Mouse (Mus musculus) midbrain, postnatal 0 days (tissue): ENCODE measurements around the gene Abcf1. TPM values are rescaled to one million over a fixed set of nuclear protein-coding genes. Genes with fewer than 3 reads are reported as not detected.
A peak's percentile ranks its signal among the peaks of the same experiment; 100 is the strongest.

ENCODE experiments used
- ATAC-seq: fragments of 200-750 bp; cut with Nextera tagmentation; 2 replicates; pipeline ENCODE4 v1.8.0; 2017; ENCODE audit warnings: moderate number of reproducible peaks, mild to moderate bottlenecking, moderate TSS enrichment, moderate library complexity; ENCODE audit not compliant: low FRiP score
- DNase-seq: peaks from one replicate; pipeline ENCODE4 v3.0.0-alpha.2; 2015; ENCODE audit warnings: low spot score
- H3K27ac ChIP-seq: fragments of 300-500 bp; sonication (generic); 2 replicates; pipeline ENCODE4 v1.5.1; 2014; ENCODE audit warnings: low read depth, mild to moderate bottlenecking, low read length, mixed read lengths
- H3K27me3 ChIP-seq: fragments of 300-500 bp; sonication (generic); 2 replicates; pipeline ENCODE4 v1.6.1; 2014; ENCODE audit warnings: low read length, control low read depth, mixed read lengths; ENCODE audit not compliant: insufficient read depth
- H3K36me3 ChIP-seq: fragments of 300-500 bp; sonication (generic); 2 replicates; pipeline ENCODE4 v1.6.1; 2014; ENCODE audit warnings: low read length, control low read depth, mixed read lengths; ENCODE audit not compliant: insufficient read depth
- H3K4me1 ChIP-seq: fragments of 300-500 bp; sonication (generic); 2 replicates; pipeline ENCODE4 v1.6.1; 2014; ENCODE audit warnings: mild to moderate bottlenecking, control low read depth, antibody characterized with exemption, low read length, mixed read lengths; ENCODE audit not compliant: insufficient read depth
- H3K4me2 ChIP-seq: fragments of 300-500 bp; sonication (generic); 2 replicates; pipeline ENCODE4 v1.6.1; 2014; ENCODE audit warnings: low read depth, mild to moderate bottlenecking, low read length, mixed read lengths; ENCODE audit not compliant: poor library complexity, severe bottlenecking
- H3K4me3 ChIP-seq: fragments of 300-500 bp; sonication (generic); 2 replicates; pipeline ENCODE4 v1.5.1; 2014; ENCODE audit warnings: low read depth, mild to moderate bottlenecking, low read length, moderate library complexity
- H3K9ac ChIP-seq: fragments of 300-500 bp; sonication (generic); replicated peaks from 2 replicates; pipeline ENCODE4 v1.6.1; 2014; ENCODE audit warnings: mild to moderate bottlenecking, low read length, moderate library complexity, mixed read lengths; ENCODE audit not compliant: poor library complexity, severe bottlenecking
- H3K9me3 ChIP-seq: fragments of 300-500 bp; sonication (generic); 2 replicates; pipeline ENCODE4 v1.6.1; 2016; ENCODE audit warnings: low read length, control low read depth
- CTCF ChIP-seq: IDR thresholded peaks from 2 replicates; pipeline ENCODE4 v1.5.1; 2016; ENCODE audit warnings: antibody characterized with exemption, mild to moderate bottlenecking
- WGBS: fragments of 180-500 bp; shearing (Covaris S2); extraction: QIAGEN DNeasy Blood & Tissue Kit; methylation state at CpG from one replicate; pipeline ENCODE4 v1.1.7; 2014; 5-methylcytosine and 5-hydroxymethylcytosine counted together
- polyA plus RNA-seq: library from polyadenylated mRNA; unstranded; fragments of >200 nt; fragmentation: Nextera tagmentation; extraction: Ambion mirVana; gene quantifications from 2 replicates; pipeline ENCODE4 v1.2.1, GENCODE M21; 2015
- total RNA-seq: library from RNA; depleted of rRNA; stranded (reverse); fragments of >200 nt; gene quantifications from 2 replicates; pipeline ENCODE4 v1.2.3, GENCODE M21; 2014

The Abcf1 gene
- total and polyA plus RNA-seq, 2 experiments from 2014 or later, result 61.8 to 100 TPM

DNA sequence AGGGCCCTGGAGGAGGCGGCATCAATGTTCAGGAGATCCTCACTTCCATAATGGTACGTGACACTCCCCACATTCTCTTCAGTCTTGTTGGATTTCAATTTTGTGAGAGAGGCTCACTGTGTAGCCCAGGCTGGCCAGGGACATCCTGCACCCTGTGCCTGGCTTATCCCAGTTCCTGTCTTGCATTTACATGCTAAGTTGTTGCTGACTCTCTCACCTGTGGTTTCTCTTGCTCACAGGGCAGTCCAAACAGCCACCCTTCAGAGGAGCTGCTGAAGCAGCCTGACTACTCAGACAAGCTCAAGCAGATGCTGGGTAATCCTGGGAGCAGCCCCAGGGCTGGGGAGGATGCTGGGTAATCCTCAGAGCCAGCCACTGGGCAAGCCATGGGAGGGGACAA, 40.0 kb downstream of the Abcf1 start:
- DNase-seq, result no peak
- Histone ChIP-seq H3K36me3 (peaks cover 49% of the 10 kb centered on the region), H3K4me2 (no peak overlapping the region), H3K27me3 (no peaks in the 10 kb centered on the region), H3K9me3 (no peaks in the 10 kb centered on the region), H3K4me3 (no peak overlapping the region), H3K9ac (no peak overlapping the region), H3K4me1 (no peaks in the 10 kb centered on the region), H3K27ac (no peak overlapping the region)
- 100% methylated on average over 2 of the region's 2 CpGs for WGBS
- no peak for ATAC-seq
- TF ChIP-seq CTCF, result no peak

DNA sequence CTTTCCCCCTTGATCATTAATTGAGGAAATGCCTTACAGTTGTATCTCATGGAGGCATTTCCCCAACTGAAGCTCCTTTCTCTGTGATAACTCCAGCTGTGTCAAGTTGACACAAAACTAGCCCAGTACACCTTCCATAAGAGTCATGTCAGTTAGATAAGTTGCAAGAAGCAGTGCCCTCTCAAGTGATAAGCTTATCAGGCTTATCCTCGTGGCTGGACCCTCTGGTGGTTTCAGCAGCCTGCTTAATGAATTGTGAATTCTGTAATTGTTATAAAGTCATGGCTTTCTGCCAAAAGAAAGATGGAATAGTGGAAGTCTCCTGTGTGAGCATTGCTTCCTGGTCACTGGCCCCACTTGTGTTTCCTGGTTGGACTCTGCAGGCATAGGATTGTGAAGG, 42.1 kb downstream of the Abcf1 start:
- TF ChIP-seq CTCF, result no peak
- H3K36me3 ChIP-seq, result peaks cover 61% of the 10 kb centered on the region

DNA sequence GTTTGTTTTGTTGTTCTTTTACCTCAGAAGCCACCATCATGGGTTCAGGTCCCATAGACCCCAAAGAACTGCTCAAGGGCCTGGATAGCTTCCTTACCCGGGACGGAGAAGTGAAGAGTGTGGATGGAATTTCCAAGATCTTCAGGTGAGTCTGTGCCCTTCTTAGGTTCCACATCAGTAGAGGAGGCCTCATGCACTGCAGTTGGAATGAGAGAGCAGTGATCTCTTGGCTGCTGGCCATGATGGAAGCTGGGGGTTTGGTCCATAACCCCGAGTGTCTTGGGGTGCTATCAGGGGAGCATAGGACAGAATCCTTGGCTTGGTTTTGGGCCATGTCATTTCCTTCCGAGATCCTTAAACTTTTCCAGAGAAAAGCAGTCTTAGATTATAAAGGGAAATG, 46.3 kb downstream of the Abcf1 start:
- H3K9me3 ChIP-seq, result no peaks in the 10 kb centered on the region
- no peak overlapping the region for H3K4me2 ChIP-seq
- WGBS, result 95% methylated on average over 4 of the region's 4 CpGs
- DNase-seq (no peak), ATAC-seq (no peak)
- no peak for TF ChIP-seq CTCF
- no peaks in the 10 kb centered on the region for H3K27me3 ChIP-seq
- H3K36me3 ChIP-seq, result peaks cover 40% of the 10 kb centered on the region
- no peak overlapping the region for H3K4me3 ChIP-seq
- H3K4me1 ChIP-seq, result peaks cover 11% of the 10 kb centered on the region; the same call in 1 of the 2 replicates
- no peak overlapping the region for H3K9ac ChIP-seq
- H3K27ac ChIP-seq, result no peak overlapping the region

More for the DNA sequence above, 42.1 kb downstream of the Abcf1 start:
- Histone ChIP-seq H3K9ac (no peak overlapping the region), H3K27me3 (no peaks in the 10 kb centered on the region), H3K4me3 (no peak overlapping the region), H3K9me3 (no peaks in the 10 kb centered on the region), H3K4me2 (no peak overlapping the region), H3K4me1 (no peaks in the 10 kb centered on the region), H3K27ac (no peak overlapping the region)
- WGBS, result 65% methylated on average over 1 of the region's 1 CpGs
- ATAC-seq (no peak), DNase-seq (no peak)

DNA sequence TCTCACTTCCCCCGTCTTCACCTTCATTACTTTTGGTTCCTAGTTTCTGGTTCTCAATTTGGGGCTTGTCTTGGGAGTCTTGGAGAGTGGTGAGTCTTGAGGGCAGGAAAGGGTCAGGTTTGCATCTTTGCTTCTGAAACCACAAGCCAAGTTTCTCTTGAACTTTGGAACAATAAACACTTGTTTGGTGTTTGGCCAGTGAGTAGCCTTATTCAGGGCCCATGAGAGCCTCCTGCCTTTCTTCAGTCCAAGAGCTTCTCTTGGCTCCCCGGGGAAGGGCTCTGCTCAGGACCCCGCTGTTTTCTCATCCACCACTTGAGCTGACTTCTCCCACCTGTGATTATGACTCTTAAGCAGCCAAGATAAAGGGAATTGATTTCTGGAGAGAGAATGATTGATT, 47.0 kb downstream of the Abcf1 start:
- Histone ChIP-seq H3K4me1 (peaks cover 11% of the 10 kb centered on the region; the same call in 1 of the 2 replicates), H3K27me3 (no peaks in the 10 kb centered on the region), H3K4me3 (no peak overlapping the region), H3K36me3 (peaks cover 33% of the 10 kb centered on the region), H3K9ac (no peak overlapping the region), H3K4me2 (no peak overlapping the region), H3K9me3 (no peaks in the 10 kb centered on the region), H3K27ac (no peak overlapping the region)
- no peak for TF ChIP-seq CTCF
- DNase-seq (no peak), ATAC-seq (no peak)
- WGBS, result 83% methylated on average over 3 of the region's 3 CpGs

GRCm38 (mm10) chr17:35921710-35922109, 47.9 kb downstream of the Abcf1 start:
- peaks cover 28% of the 10 kb centered on the region for H3K36me3 ChIP-seq
- no peaks in the 10 kb centered on the region for H3K27me3 ChIP-seq
- DNase-seq, result no peak
- no peak overlapping the region for H3K4me3 ChIP-seq
- no peak for TF ChIP-seq CTCF
- no peak overlapping the region for H3K27ac ChIP-seq
- H3K4me2 ChIP-seq, result no peak overlapping the region
- 81% methylated on average over 4 of the region's 4 CpGs for WGBS
- H3K9me3 ChIP-seq, result no peaks in the 10 kb centered on the region
- peaks cover 11% of the 10 kb centered on the region; the same call in 1 of the 2 replicates for H3K4me1 ChIP-seq
- H3K9ac ChIP-seq, result 0 out of 2 replicates have a peak overlapping the region, but pooled peaks have one; percentile 36
- ATAC-seq, result no peak

DNA sequence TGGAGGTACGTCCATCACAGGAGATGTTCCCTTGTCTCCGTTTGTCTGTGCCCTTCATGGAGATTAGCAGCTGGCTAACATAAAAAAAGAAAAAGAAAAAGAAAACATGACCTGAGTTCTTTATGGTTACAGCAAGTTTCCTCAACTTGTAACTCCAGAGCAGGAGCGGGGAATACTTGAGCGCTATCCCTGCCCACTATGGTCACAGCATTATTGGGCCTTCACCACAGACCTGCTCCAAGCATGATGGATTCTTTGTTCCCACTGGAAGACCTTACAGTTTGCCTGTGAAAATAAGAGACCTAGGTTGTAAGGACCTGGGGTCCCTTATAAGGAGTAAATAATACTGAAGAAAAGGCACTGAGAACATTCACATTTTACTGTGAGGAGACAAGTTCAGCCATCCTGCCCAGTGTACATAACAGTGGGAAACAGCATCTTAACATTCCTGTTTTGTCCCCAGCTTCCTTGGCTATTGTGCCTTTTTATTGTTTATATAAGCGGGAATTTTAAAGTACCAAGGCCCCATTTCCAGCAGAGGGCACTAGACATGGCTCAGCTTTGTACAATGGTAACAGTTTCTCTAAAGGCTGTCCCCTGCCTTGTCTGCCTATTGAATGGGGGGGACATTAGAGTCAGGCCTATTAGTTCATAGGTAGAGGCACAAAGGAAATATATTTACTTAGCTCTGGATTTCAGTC, 48.5 kb downstream of the Abcf1 start:
- Histone ChIP-seq H3K4me2 (no peak overlapping the region), H3K9ac (peak overlapping the region; percentile 14; the same call in 1 of the 2 replicates), H3K4me1 (peaks cover 11% of the 10 kb centered on the region; the same call in 1 of the 2 replicates), H3K27me3 (no peaks in the 10 kb centered on the region), H3K36me3 (peaks cover 21% of the 10 kb centered on the region), H3K9me3 (no peaks in the 10 kb centered on the region), H3K4me3 (no peak overlapping the region), H3K27ac (peak overlapping the region; percentile 98)
- DNase-seq (peak; percentile 75), ATAC-seq (no peak)
- WGBS, result 63% methylated on average over 5 of the region's 5 CpGs
- peak; percentile 80 for TF ChIP-seq CTCF
